Mouse (Mus musculus) heart, adult 2 months (tissue): ENCODE measurements around the gene Fam122a. TPM values are rescaled to one million over a fixed set of nuclear protein-coding genes. Genes with fewer than 3 reads are reported as not detected.

ENCODE experiments used
- DNase-seq, 2 experiments: peaks; one replicate each; pipeline ENCODE4 v3.0.0; 2021
- H3K27ac ChIP-seq: fragments of 200-600 bp; 2 replicates; pipeline ENCODE4 v1.8.1; 2022
- H3K27me3 ChIP-seq: fragments of 200-500 bp; 2 replicates; pipeline ENCODE4 v1.6.1; 2012; ENCODE audit warnings: mild to moderate bottlenecking, low read length, inconsistent platforms, mixed read lengths; ENCODE audit not compliant: control insufficient read depth, insufficient read depth
- H3K36me3 ChIP-seq: fragments of 200-500 bp; 2 replicates; pipeline ENCODE4 v1.6.1; 2012; ENCODE audit warnings: low read length, inconsistent platforms; ENCODE audit not compliant: control insufficient read depth, insufficient read depth
- H3K4me1 ChIP-seq: fragments of 200-500 bp; 2 replicates; pipeline ENCODE4 v1.6.1; 2011; ENCODE audit warnings: low read length; ENCODE audit not compliant: control insufficient read depth, insufficient read depth
- H3K4me3 ChIP-seq: fragments of 200-600 bp; 2 replicates; pipeline ENCODE4 v1.8.1; 2022
- H3K79me2 ChIP-seq: fragments of 200-500 bp; replicated peaks from 2 replicates; pipeline ENCODE4 v1.6.1; 2012; ENCODE audit warnings: mild to moderate bottlenecking, inconsistent platforms, low read length, moderate library complexity, mixed read lengths; ENCODE audit not compliant: control insufficient read depth, insufficient read depth
- H3K9ac ChIP-seq: fragments of 200-500 bp; 2 replicates; pipeline ENCODE4 v1.6.1; 2012; ENCODE audit warnings: low read depth, mild to moderate bottlenecking, control low read depth, inconsistent platforms, low read length, mixed read lengths
- CTCF ChIP-seq: fragments of 200-600 bp; IDR thresholded peaks from 2 replicates; pipeline ENCODE4 v1.8.1; 2022; ENCODE audit warnings: antibody characterized with exemption, mild to moderate bottlenecking, moderate library complexity
- EP300 ChIP-seq: fragments of 200-500 bp; IDR thresholded peaks from 2 replicates; pipeline ENCODE4 v1.6.1; 2011; ENCODE audit warnings: low read depth, low read length, control low read depth; ENCODE audit not compliant: insufficient read depth
- POLR2A ChIP-seq: fragments of 200-500 bp; IDR thresholded peaks from 2 replicates; pipeline ENCODE4 v1.6.1; 2011; ENCODE audit warnings: mild to moderate bottlenecking, low read depth, low read length, control low read depth; ENCODE audit not compliant: insufficient read depth
- WGBS: fragments of 180-500 bp; shearing (Covaris S2); methylation state at CpG from one replicate; pipeline ENCODE4 v1.1.7; 2018; 5-methylcytosine and 5-hydroxymethylcytosine counted together
- intact Hi-C: fragments of 180-260 bp; cut with DNase I; formaldehyde crosslinking; loops from one replicate; pipeline ENCODE4 v1.15.1; 2025
- polyA plus RNA-seq: library from polyadenylated mRNA; depleted of rRNA; stranded (reverse); fragments of >200 nt; gene quantifications from 2 replicates; pipeline ENCODE4 v1.2.3, GENCODE M21; 2012
- total RNA-seq, 2 experiments: library from RNA; stranded (reverse); gene quantifications; 2 replicates each; pipeline ENCODE4 v1.2.3; 2021

Gene Fam122a
- total and polyA plus RNA-seq, 3 experiments = 25.2 to 28.8 (median 26.4) TPM

DNA sequence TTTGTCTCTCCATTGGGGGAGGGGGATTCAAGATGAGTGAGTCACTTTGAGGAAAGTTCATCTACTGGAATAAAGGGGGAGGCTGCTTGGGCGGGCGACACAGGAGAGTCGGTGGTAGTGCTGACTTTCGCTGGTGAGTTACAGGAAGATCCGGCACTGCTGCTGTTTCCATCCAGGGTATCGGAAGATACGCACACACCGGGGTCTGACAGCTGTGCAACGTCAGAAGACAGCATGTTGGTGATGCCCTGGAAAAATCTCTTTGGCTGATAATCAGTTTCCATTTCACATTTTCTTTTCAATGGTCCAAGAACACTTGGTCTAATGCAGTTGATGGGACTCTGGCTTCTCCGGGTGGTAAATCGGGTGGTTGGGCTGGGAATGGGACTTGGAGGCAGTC is 695 bp downstream of the Fam122a start:
- Histone ChIP-seq H3K36me3 (0 out of 2 replicates have a peak, but pooled peaks cover 4% of the 10 kb centered on the region), H3K9ac (peak overlapping the region; percentile 79), H3K79me2 (peaks cover 1% of the 10 kb centered on the region; the same call in 1 of the 2 replicates), H3K4me3 (peak overlapping the region; percentile 87), H3K4me1 (peaks cover 4% of the 10 kb centered on the region), H3K27me3 (no peaks in the 10 kb centered on the region), H3K27ac (peak overlapping the region; percentile 94)
- TF ChIP-seq EP300 (no peak), POLR2A (no peak), CTCF (no peak)
- under 1% methylated on average over 11 of the region's 11 CpGs for WGBS
- intact Hi-C loops = loop anchor here (5.0 kb wide), 3 partner anchors 174 to 719 kb away; partner anchors contain the start of genes Apba1 and Fxn
- DNase-seq = peak in 1 of 2 experiments; percentile 23

DNA sequence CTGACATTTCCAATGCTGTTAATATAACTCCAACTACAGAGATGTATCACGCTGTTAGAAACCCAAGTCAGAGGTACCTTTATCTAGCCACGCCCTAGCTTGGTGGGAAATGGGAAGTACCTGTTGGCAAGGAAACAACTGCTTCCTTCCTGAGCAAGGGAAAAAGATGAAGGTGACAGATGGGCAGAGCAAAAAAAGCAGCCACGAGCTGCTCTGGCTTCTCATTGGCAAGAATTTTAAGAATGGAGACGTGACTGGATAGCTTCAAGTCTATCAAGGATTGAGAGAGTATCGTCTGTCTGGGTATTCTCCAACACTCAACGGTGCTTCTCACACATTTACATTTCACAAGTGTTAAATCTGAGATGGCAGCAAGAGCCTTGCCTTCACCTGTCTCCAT is 1.9 kb downstream of the Fam122a start:
- Histone ChIP-seq H3K79me2 (peaks cover 2% of the 10 kb centered on the region; the same call in 1 of the 2 replicates), H3K27ac (no peak overlapping the region), H3K4me1 (peaks cover 4% of the 10 kb centered on the region), H3K9ac (no peak overlapping the region), H3K27me3 (no peaks in the 10 kb centered on the region), H3K4me3 (no peak overlapping the region; the same call in 1 of the 2 replicates), H3K36me3 (0 out of 2 replicates have a peak, but pooled peaks cover 4% of the 10 kb centered on the region)
- DNase-seq = no peak
- intact Hi-C loops = loop anchor here (5.0 kb wide), 3 partner anchors 173 to 718 kb away; partner anchors contain the start of genes Apba1 and Fxn
- TF ChIP-seq POLR2A (no peak), CTCF (no peak), EP300 (no peak)
- WGBS = 51% methylated on average over 6 of the region's 6 CpGs

DNA sequence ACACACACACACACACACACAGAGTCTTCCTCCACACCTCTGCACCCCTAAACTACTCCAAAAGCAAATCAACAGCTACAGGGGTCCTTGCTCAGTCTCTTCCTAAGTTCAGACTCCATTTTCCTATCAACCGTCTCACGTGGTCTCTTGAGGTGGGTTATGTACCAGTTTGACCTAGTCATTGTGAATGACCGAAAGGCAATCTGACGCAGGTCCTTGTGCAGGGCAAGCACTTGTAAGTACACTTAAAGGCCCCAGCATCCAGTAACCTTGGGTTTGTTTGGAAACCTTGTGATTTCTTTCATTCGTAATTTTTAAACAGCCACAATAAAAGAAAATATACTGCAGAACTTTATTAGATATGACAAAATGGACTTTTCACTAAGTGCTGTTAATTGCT is 4.6 kb downstream of the Fam122a start:
- WGBS = 89% methylated on average over 5 of the region's 5 CpGs
- no peaks in the 10 kb centered on the region for H3K27me3 ChIP-seq

GRCm38 (mm10) chr19:24471538-24471937 is 5.6 kb downstream of the Fam122a start:
- intact Hi-C loops = no loop called here
- H3K36me3 ChIP-seq = 0 out of 2 replicates have a peak, but pooled peaks cover 4% of the 10 kb centered on the region
- no peak overlapping the region for H3K9ac ChIP-seq
- no peak overlapping the region for H3K4me3 ChIP-seq
- peaks cover 2% of the 10 kb centered on the region; the same call in 1 of the 2 replicates for H3K79me2 ChIP-seq
- H3K27ac ChIP-seq = no peak overlapping the region
- no peak for DNase-seq
- WGBS = 85% methylated on average over 6 of the region's 6 CpGs
- TF ChIP-seq CTCF = no peak
- no peak for TF ChIP-seq POLR2A
- TF ChIP-seq EP300 = no peak
- peaks cover 3% of the 10 kb centered on the region for H3K4me1 ChIP-seq
- H3K27me3 ChIP-seq = no peaks in the 10 kb centered on the region

More for the DNA sequence above, 4.6 kb downstream of the Fam122a start:
- Histone ChIP-seq H3K27ac (no peak overlapping the region), H3K4me1 (peaks cover 3% of the 10 kb centered on the region), H3K9ac (no peak overlapping the region), H3K4me3 (no peak overlapping the region), H3K36me3 (0 out of 2 replicates have a peak, but pooled peaks cover 4% of the 10 kb centered on the region), H3K79me2 (peaks cover 2% of the 10 kb centered on the region; the same call in 1 of the 2 replicates)
- no peak for DNase-seq
- TF ChIP-seq EP300 (no peak), POLR2A (no peak), CTCF (no peak)
- intact Hi-C loops = no loop called here

- Histone ChIP-seq H3K4me3 (no peak overlapping the region), H3K27ac (no peak overlapping the region), H3K36me3 (no peaks in the 10 kb centered on the region), H3K79me2 (peaks cover 2% of the 10 kb centered on the region; the same call in 1 of the 2 replicates), H3K27me3 (no peaks in the 10 kb centered on the region), H3K4me1 (no peaks in the 10 kb centered on the region; the same call in 1 of the 2 replicates), H3K9ac (no peak overlapping the region)
- intact Hi-C loops = no loop called here
- 49% methylated on average over 4 of the region's 4 CpGs for WGBS
- DNase-seq = no peak
- TF ChIP-seq EP300 (no peak), POLR2A (no peak), CTCF (no peak)
Observed at GRCm38 (mm10) chr19:24469216-24469615, 7.9 kb downstream of the Fam122a start.

- intact Hi-C loops = no loop called here
- 60% methylated on average over 3 of the region's 3 CpGs for WGBS
Observed at GRCm38 (mm10) chr19:24468616-24469015, 8.5 kb downstream of the Fam122a start.

More at GRCm38 (mm10) chr19:24468616-24469015, 8.5 kb downstream of the Fam122a start:
- no peaks in the 10 kb centered on the region for H3K36me3 ChIP-seq
- TF ChIP-seq CTCF = no peak
- no peak for TF ChIP-seq EP300
- no peak for TF ChIP-seq POLR2A
- no peak overlapping the region for H3K4me3 ChIP-seq
- no peaks in the 10 kb centered on the region; the same call in 1 of the 2 replicates for H3K4me1 ChIP-seq
- H3K27ac ChIP-seq = no peak overlapping the region
- H3K27me3 ChIP-seq = no peaks in the 10 kb centered on the region
- DNase-seq = no peak
- H3K79me2 ChIP-seq = peaks cover 2% of the 10 kb centered on the region; the same call in 1 of the 2 replicates
- no peak overlapping the region for H3K9ac ChIP-seq
